Mouse (Mus musculus): ENCODE measurements around the gene Hspg2. TPM values are rescaled to one million over a fixed set of nuclear protein-coding genes. Genes with fewer than 3 reads are reported as not detected.
A peak's percentile ranks its signal among the peaks of the same experiment; 100 is the strongest.

Gene Hspg2
- polyA plus RNA-seq, 1 experiment, result 5.4 TPM

DNA sequence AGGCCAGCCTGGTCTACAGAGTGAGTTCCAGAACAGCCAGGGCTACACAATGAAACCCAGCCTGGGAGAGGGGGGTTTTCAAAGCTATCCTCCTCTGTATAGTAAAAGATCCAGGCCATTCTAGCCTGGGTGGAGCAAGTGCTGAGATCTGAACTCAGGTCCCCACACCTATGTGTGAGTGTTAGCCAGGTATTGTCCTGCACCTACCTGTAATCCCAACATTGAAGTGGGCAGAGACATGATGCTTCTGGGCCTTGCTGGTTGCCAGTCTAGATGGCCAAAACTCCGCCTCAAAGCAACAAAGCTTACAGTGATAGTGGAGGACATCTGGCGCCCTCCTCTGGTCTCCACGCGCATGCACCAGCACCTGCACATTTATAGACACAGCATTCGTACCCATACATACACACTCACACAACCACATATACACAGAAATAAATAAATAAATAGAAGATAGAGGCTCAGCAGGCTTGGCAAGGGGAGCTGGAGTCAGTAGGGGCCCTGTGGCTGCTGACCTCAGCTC, 77.5 kb downstream of the Hspg2 start:
- WGBS, result 63% methylated on average over 5 of the region's 5 CpGs
- Histone ChIP-seq H3K4me3 (replicated peaks; ENCODE audit: control insufficient read depth, low read depth, low read length) (no peak overlapping the region), H3K4me1 (ENCODE audit: control insufficient read depth, insufficient read depth, low read length) (no peaks in the 10 kb centered on the region), H3K27ac (ENCODE audit: control insufficient read depth, insufficient read depth, low read depth, low read length, poor library complexity) (no peak overlapping the region)
- no peak for TF ChIP-seq POLR2A (IDR thresholded peaks at IDR 0.05; ENCODE audit: borderline replicate concordance, control insufficient read depth, low read depth, low read length)
- TF ChIP-seq CTCF (IDR thresholded peaks at IDR 0.05; ENCODE audit: control insufficient read depth, insufficient read depth, low read length), result peak; percentile 61

- H3K4me1 ChIP-seq (ENCODE audit: control insufficient read depth, insufficient read depth, low read length), result no peaks in the 10 kb centered on the region
- TF ChIP-seq POLR2A (IDR thresholded peaks at IDR 0.05; ENCODE audit: borderline replicate concordance, control insufficient read depth, low read depth, low read length) (no peak), CTCF (IDR thresholded peaks at IDR 0.05; ENCODE audit: control insufficient read depth, insufficient read depth, low read length) (no peak)
- WGBS, result 92% methylated on average over 17 of the region's 17 CpGs
- H3K27ac ChIP-seq (ENCODE audit: control insufficient read depth, insufficient read depth, low read depth, low read length, poor library complexity), result no peak overlapping the region
- no peak overlapping the region for H3K4me3 ChIP-seq (replicated peaks; ENCODE audit: control insufficient read depth, low read depth, low read length)
Measured at GRCm38 (mm10) chr4:137553466-137553865, 84.9 kb downstream of the Hspg2 start.

- no peak overlapping the region for H3K4me3 ChIP-seq (replicated peaks; ENCODE audit: control insufficient read depth, low read depth, low read length)
- H3K4me1 ChIP-seq (ENCODE audit: control insufficient read depth, insufficient read depth, low read length), result no peaks in the 10 kb centered on the region
- 85% methylated on average over 16 of the region's 16 CpGs for WGBS
- H3K27ac ChIP-seq (ENCODE audit: control insufficient read depth, insufficient read depth, low read depth, low read length, poor library complexity), result no peak overlapping the region
- TF ChIP-seq POLR2A (IDR thresholded peaks at IDR 0.05; ENCODE audit: borderline replicate concordance, control insufficient read depth, low read depth, low read length), result no peak
Measured at GRCm38 (mm10) chr4:137556673-137557210, 88.2 kb downstream of the Hspg2 start.

GRCm38 (mm10) chr4:137569873-137570272, 101.3 kb downstream of the Hspg2 start:
- TF ChIP-seq POLR2A (IDR thresholded peaks at IDR 0.05; ENCODE audit: borderline replicate concordance, control insufficient read depth, low read depth, low read length) (no peak), CTCF (IDR thresholded peaks at IDR 0.05; ENCODE audit: control insufficient read depth, insufficient read depth, low read length) (no peak)
- Histone ChIP-seq H3K4me1 (ENCODE audit: control insufficient read depth, insufficient read depth, low read length) (no peaks in the 10 kb centered on the region), H3K4me3 (replicated peaks; ENCODE audit: control insufficient read depth, low read depth, low read length) (no peak overlapping the region), H3K27ac (ENCODE audit: control insufficient read depth, insufficient read depth, low read depth, low read length, poor library complexity) (no peak overlapping the region)
- 80% methylated on average over 9 of the region's 9 CpGs for WGBS

DNA sequence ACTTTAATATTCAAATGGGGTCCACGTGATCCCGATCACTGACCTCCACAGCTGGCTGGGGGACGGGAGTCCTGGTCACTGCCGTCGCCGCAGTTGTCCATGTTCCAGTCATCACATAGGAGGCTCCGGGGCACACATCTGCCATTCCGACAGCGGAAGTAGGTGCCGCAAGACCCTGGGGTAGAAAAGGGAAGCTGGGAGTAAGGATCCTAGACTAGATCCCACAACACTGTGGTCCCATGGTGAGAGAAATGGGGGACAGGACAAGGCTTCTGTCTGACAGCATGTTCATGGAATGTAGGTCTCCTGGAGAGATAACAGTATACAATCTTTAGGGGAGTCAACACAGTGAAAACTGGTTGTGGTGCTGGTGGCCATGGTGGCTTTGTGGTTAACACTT, 105.9 kb downstream of the Hspg2 start, which contains the start of gene Ldlrad2:
TSS of gene Ldlrad2 (minus strand) at position 101 of the 400 bp plus-strand sequence.
- no peaks in the 10 kb centered on the region; the same call in 1 of the 2 replicates for H3K4me1 ChIP-seq (ENCODE audit: control insufficient read depth, insufficient read depth, low read length)
- TF ChIP-seq CTCF (IDR thresholded peaks at IDR 0.05; ENCODE audit: control insufficient read depth, insufficient read depth, low read length) (no peak), POLR2A (IDR thresholded peaks at IDR 0.05; ENCODE audit: borderline replicate concordance, control insufficient read depth, low read depth, low read length) (no peak)
- H3K27ac ChIP-seq (ENCODE audit: control insufficient read depth, insufficient read depth, low read depth, low read length, poor library complexity), result no peak within 1 kb of the TSS
- no peak within 1 kb of the TSS for H3K4me3 ChIP-seq (replicated peaks; ENCODE audit: control insufficient read depth, low read depth, low read length)
- 89% methylated on average over 10 of the region's 10 CpGs for WGBS

DNA sequence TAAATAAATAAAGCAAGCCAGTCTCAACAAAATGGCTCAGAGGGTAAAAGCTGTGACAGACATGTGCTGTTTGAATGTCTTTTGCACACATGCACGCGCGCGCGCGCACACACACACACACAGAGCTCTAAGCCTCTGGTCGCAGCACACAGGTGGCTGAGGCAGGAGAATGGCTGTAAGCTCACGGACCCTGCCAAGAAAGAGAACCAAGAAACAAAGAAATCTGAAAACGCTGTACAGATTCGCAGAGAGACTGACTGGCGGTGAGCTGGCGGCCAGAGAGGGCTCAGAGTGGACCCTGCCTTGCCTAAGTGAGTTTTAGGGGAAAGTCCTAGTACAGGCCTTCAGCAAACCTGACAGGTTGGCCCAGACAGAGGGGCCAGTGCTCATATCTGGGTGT, 108.9 kb downstream of the Hspg2 start:
- WGBS, result 93% methylated on average over 12 of the region's 12 CpGs
- Histone ChIP-seq H3K4me3 (replicated peaks; ENCODE audit: control insufficient read depth, low read depth, low read length) (no peak overlapping the region), H3K27ac (ENCODE audit: control insufficient read depth, insufficient read depth, low read depth, low read length, poor library complexity) (no peak overlapping the region), H3K4me1 (ENCODE audit: control insufficient read depth, insufficient read depth, low read length) (no peaks in the 10 kb centered on the region; the same call in 1 of the 2 replicates)
- TF ChIP-seq POLR2A (IDR thresholded peaks at IDR 0.05; ENCODE audit: borderline replicate concordance, control insufficient read depth, low read depth, low read length), result no peak
- TF ChIP-seq CTCF (IDR thresholded peaks at IDR 0.05; ENCODE audit: control insufficient read depth, insufficient read depth, low read length), result no peak

- H3K27ac ChIP-seq (ENCODE audit: control insufficient read depth, insufficient read depth, low read depth, low read length, poor library complexity), result no peak overlapping the region
- TF ChIP-seq CTCF (IDR thresholded peaks at IDR 0.05; ENCODE audit: control insufficient read depth, insufficient read depth, low read length) (peak; percentile 51; the same call in 1 of the 2 replicates), POLR2A (IDR thresholded peaks at IDR 0.05; ENCODE audit: borderline replicate concordance, control insufficient read depth, low read depth, low read length) (0 out of 2 replicates have a peak, but pooled peaks have one; percentile 16)
- no peak overlapping the region for H3K4me3 ChIP-seq (replicated peaks; ENCODE audit: control insufficient read depth, low read depth, low read length)
- WGBS, result 4% methylated on average over 39 of the region's 39 CpGs
- H3K4me1 ChIP-seq (ENCODE audit: control insufficient read depth, insufficient read depth, low read length), result no peaks in the 10 kb centered on the region; the same call in 1 of the 2 replicates
Measured at GRCm38 (mm10) chr4:137578181-137578845, 109.7 kb downstream of the Hspg2 start.

GRCm38 (mm10) chr4:137579789-137580188, 111.2 kb downstream of the Hspg2 start:
- 35% methylated on average over 4 of the region's 4 CpGs for WGBS
- no peaks in the 10 kb centered on the region; the same call in 1 of the 2 replicates for H3K4me1 ChIP-seq (ENCODE audit: control insufficient read depth, insufficient read depth, low read length)
- H3K27ac ChIP-seq (ENCODE audit: control insufficient read depth, insufficient read depth, low read depth, low read length, poor library complexity), result no peak overlapping the region
- no peak overlapping the region for H3K4me3 ChIP-seq (replicated peaks; ENCODE audit: control insufficient read depth, low read depth, low read length)
- TF ChIP-seq CTCF (IDR thresholded peaks at IDR 0.05; ENCODE audit: control insufficient read depth, insufficient read depth, low read length) (no peak), POLR2A (IDR thresholded peaks at IDR 0.05; ENCODE audit: borderline replicate concordance, control insufficient read depth, low read depth, low read length) (no peak)
